Mouse (Mus musculus): Measurements from ENCODE around the gene Nab2.

The Nab2 gene

DNA sequence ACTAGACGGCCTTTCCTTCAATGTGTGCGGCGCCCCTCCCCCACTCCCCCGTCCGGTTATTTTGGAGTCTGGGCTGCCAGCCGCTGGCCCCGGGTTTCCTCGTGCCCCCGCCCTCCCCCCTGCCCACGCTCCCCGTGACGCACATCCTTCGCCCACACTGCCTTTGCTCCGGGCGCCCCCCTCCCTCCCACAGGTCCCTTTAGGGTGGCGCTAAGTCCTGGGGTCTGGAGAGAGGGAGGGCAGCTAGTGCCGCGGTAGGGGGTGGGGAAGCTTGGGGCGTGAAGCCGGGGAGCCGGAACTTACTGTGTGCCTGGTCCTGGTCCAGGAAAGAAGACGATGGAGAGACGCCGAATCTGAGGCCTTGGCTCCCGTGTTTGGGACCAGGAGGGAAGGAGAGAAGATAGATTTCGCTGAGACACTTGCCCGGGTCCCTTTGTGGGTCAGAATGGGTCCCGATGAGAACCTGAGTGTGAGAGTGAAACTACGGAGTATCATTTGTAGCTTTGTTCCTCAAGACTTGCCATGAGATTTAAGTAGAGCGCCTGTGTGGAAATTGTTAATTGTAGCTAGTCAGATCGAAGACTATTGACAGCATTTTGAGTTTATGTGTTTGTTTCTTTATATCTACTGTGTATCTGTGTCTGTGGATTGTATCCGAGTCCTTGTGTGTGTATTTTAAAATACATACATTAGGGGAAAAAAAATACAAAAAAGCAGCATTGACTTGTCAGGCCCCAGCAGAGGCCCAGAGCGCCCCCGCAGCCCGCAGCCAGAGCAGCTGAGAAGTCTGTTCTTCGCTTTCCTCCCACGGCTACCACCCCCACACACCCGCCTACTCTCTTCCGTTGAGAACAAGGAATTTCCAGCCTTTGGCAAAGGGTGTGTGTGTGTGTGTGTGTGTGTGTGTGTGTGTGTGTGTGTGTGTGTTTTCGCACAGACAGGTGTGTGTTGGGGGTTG, at the start of gene Nab2:
TSS of gene Nab2 (minus strand) at position 476 of the 958 bp plus-strand sequence.
- ChIA-PET POLR2A (interaction anchor here in 3 of 4 experiments (0.6 to 5.8 kb wide), 80 partner anchors 8 to 743 kb away, joined by 3 to 57 read pairs (median 4); partner anchors contain the start of genes Lrp1 (in 3 of the 3), Atp5b (in 2 of the 3), Nabp2 (in 2 of the 3) and Naca (in 2 of the 3)), CTCF (interaction anchor here (0.5 to 1.9 kb wide), 26 partner anchors 9 to 887 kb away, joined by 3 to 12 read pairs (median 3); partner anchors contain the start of genes Stat6 (in 3 of the 4), Myo1a (in 1 of the 4) and Zbtb39 (in 1 of the 4))

DNA sequence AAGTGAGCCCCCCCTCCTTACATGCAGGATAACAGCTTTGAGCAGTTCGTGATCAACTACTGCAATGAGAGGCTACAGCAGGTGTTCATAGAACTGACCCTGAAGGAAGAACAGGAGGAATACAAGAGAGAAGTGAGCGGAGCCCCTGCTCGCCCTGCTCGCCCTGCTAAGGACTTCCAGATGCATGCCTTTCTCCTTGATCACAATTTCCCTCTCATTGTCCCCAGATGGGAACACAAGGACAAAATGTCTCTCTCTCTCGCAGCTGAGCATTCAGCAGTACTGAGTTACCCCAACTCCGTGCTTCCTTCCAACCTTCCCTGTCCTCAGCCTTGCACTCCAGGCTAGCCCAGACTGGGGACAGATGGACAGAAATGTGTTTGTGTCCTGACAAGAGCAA, 44.4 kb upstream of the Nab2 start:
- POLR2A ChIA-PET = interaction anchor here in 2 of 4 experiments (0.5 to 0.7 kb wide), 2 partner anchors 28 to 86 kb away, joined by 3 to 4 read pairs; no protein-coding TSS in a partner anchor
- CTCF ChIA-PET = interaction anchor here in 1 of 4 experiments (0.5 kb wide), 1 partner anchor 181 kb away, joined by 3 read pairs; no protein-coding TSS in a partner anchor

- POLR2A ChIA-PET = interaction anchor here in 1 of 4 experiments (1.1 to 2.2 kb wide), 5 partner anchors 11 to 223 kb away, joined by 3 to 10 read pairs (median 5); no protein-coding TSS in a partner anchor
- CTCF ChIA-PET = interaction anchor here in 2 of 4 experiments (0.6 to 1.4 kb wide), 6 partner anchors 13 to 197 kb away, joined by 3 to 7 read pairs (median 3); partner anchors contain the start of gene Tac2 (in 1 of the 2)
Measured at GRCm38 (mm10) chr10:127710331-127710730, 42.0 kb upstream of the Nab2 start.

DNA sequence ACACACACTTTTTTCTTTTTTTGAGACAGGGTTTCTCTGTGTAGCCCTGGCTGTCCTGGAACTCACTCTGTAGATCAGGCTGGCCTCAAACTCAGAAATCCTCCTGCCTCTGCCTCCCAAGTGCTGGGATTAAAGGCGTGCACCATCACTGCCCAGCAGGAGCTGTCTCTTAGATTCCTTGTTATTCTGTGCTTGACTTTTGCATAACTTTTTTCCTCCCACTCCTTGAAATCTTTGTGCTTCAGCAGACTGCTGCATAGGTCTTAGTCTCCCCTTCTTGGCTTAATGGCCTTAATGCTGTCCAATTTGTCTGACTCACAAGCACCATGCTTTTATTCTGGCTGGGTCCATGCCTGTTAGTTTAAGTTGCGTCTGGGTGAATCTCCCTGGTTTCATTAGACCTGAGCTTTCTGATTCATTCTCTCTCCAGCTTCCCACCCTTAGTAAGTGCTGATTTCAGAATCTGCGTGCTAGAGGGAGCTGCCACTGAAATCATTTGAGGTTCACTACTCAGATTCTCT, 40.5 kb upstream of the Nab2 start:
- ChIA-PET POLR2A (interaction anchor here in 3 of 4 experiments (0.6 to 3.3 kb wide), 8 partner anchors 11 to 315 kb away, joined by 3 to 11 read pairs (median 4); partner anchors contain the start of gene Tac2 (in 1 of the 3)), CTCF (interaction anchor here (0.5 to 1.6 kb wide), 6 partner anchors 11 to 479 kb away, joined by 3 to 4 read pairs (median 3); no protein-coding TSS in a partner anchor)

GRCm38 (mm10) chr10:127707721-127708120, 39.4 kb upstream of the Nab2 start:
- ChIA-PET POLR2A (interaction anchor here in 2 of 4 experiments (0.6 to 3.3 kb wide), 6 partner anchors 9 to 331 kb away, joined by 3 to 11 read pairs (median 4); partner anchors contain the start of gene Tac2 (in 2 of the 2)), CTCF (interaction anchor here in 1 of 4 experiments (0.9 kb wide), 1 partner anchor 17 kb away, joined by 4 read pairs; no protein-coding TSS in a partner anchor)

DNA sequence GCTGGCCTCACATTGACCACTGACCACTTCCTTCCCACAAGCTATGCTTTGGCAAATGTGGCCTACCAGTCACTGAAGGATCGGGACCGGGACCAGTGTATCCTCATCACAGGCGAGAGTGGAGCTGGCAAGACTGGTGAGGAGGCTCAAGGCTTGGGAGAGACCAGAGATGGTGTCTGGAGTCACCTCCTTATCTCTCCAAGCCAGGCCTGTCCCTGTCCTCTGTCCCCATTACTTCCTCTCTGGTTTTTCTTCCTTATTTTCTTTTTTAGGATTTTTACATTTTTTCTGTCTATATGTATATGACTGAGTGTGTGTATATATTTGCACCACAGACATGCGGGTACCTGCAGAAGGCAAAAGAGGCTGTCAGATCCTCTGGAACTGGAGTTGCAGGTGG, 37.4 kb upstream of the Nab2 start:
- ChIA-PET CTCF (interaction anchor here in 2 of 4 experiments (0.5 to 1.2 kb wide), 5 partner anchors 23 to 62 kb away, joined by 3 to 6 read pairs (median 4); no protein-coding TSS in a partner anchor), POLR2A (interaction anchor here in 1 of 4 experiments (0.8 to 3.3 kb wide), 6 partner anchors 9 to 38 kb away, joined by 3 to 11 read pairs (median 5); partner anchors contain the start of genes Nab2 and Tac2)

DNA sequence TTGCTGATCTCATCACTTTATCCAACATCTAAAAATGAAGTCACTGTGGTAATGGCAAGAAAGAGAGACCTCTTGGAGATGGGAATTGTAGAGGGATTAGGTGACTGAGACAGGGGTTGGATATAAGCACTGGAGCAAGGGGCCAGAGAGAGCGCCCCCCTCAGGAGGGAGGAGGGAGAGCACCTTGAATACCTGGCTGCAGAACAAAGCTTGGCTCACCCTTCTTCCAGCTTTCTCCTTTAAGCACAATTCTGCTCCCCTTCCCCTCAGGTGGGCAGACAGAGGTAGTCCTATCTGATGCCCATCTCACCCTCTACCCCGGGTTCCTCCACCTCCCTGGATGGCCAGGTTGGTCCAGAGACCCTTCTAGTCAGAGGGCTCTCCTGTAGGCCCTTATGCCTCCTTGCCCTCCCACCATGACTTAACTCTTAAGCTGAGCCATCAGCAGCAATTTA, 36.4 kb upstream of the Nab2 start, which contains the start of gene Myo1a:
TSS of gene Myo1a (plus strand) at position 405 of the 455 bp plus-strand sequence.
- CTCF ChIA-PET = interaction anchor here (0.6 to 3.6 kb wide), 30 partner anchors 9 to 280 kb away, joined by 3 to 21 read pairs (median 4); partner anchors contain the start of genes Gpr182 (in 1 of the 4), Nab2 (in 1 of the 4) and Stat6 (in 1 of the 4)
- POLR2A ChIA-PET = interaction anchor here in 2 of 4 experiments (0.5 to 2.2 kb wide), 13 partner anchors 10 to 1046 kb away, joined by 3 to 11 read pairs (median 3); partner anchors contain the start of genes Nab2 (in 1 of the 2), Naca (in 1 of the 2) and Tac2 (in 1 of the 2)

DNA sequence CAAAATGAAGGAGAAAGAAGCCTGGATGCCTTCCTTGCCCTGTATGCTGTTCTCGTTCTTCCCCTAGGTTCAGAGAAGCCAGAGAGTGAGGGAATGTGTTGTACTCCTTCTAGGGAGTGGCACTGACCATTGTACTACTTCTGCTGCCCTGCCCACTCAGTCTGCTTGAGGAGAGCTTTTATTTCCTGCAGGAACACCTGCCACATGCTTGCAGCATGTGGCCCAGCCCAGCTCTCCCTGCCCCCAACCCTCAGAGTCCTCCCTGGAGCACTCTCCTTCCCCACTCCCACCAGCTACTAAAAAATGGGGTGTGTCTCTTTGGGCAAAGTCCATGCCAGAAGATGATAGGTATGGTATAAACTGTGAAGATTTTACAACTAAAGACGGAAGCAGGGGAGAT, 35.9 kb upstream of the Nab2 start:
- ChIA-PET CTCF (interaction anchor here (0.6 to 3.6 kb wide), 22 partner anchors 11 to 83 kb away, joined by 3 to 21 read pairs (median 4); partner anchors contain the start of genes Gpr182 (in 1 of the 4), Lrp1 (in 1 of the 4), Nab2 (in 1 of the 4) and Stat6 (in 1 of the 4)), POLR2A (interaction anchor here in 2 of 4 experiments (0.7 to 2.2 kb wide), 12 partner anchors 11 to 331 kb away, joined by 3 to 11 read pairs (median 3); partner anchors contain the start of genes Naca (in 2 of the 2) and Tac2 (in 1 of the 2))

DNA sequence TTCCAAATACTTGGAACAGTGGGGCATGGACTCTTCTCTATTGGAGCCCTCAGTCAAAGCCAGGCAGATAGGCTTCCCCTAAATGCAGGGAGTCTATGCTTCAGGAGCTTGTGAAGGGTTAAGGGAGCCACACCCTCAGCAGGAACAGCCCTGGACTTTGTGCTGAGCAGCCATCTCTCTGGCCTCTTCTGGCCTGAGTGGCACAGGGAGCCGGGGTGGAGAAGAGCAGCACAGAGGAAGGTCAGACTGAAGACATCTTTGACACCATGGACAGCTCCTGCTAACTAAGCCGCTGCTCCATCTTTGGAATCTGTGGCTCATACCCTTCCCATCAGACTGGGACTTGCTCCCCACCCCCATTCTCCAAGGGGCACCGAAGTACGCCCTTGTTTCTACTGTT, 34.9 kb upstream of the Nab2 start:
- ChIA-PET POLR2A (interaction anchor here in 3 of 4 experiments (0.6 to 1.7 kb wide), 11 partner anchors 13 to 726 kb away, joined by 3 to 7 read pairs (median 3); partner anchors contain the start of gene Naca (in 1 of the 3)), CTCF (interaction anchor here in 3 of 4 experiments (0.6 to 3.6 kb wide), 9 partner anchors 11 to 305 kb away, joined by 3 to 21 read pairs (median 4); partner anchors contain the start of gene Stat6 (in 1 of the 3))

DNA sequence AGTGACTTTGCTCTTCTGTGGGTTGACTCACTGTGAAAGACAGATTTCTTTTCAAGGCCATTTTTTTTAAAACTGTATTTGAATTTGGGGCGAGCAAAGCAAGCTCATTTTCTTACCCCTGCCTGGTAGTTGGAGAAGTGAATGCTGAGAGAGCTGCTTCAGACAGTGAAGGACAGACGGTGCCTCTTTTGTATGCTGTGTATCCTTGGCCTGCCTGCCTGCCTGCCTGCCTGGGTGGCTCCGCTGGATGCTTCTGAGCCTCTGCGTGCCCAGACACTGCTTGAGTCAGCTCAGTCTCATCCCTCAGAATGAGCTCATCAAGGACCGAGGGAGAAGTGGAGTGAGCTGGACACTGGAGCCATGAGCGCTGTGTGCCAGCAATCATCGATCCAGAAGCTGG, 30.6 kb upstream of the Nab2 start:
- CTCF ChIA-PET = interaction anchor here in 1 of 4 experiments (0.6 kb wide), 1 partner anchor 239 kb away, joined by 3 read pairs; no protein-coding TSS in a partner anchor
- POLR2A ChIA-PET = interaction anchor here in 2 of 4 experiments (0.6 to 2.8 kb wide), 9 partner anchors 8 to 217 kb away, joined by 3 to 10 read pairs (median 3); partner anchors contain the start of gene Nab2 (in 1 of the 2)

DNA sequence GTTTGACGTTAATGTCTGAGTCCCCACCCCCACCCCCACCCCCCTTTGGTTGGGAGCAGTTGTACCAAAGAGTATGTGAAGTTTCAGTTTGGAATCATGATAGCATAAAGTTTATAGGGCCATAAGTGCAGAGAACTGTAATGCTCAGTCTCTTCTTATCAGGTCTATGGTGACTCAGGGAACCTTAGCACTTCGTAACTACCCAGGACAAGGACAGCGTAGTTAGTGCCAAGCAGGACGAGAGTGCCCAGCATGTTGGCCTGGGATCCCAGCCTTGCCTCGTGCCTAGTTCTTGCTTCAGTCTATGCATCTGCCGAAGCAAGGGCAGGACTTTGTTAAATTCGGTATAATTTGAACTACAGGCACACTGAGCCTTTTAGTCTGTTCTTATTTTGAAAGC, 27.4 kb upstream of the Nab2 start:
- CTCF ChIA-PET = interaction anchor here in 1 of 4 experiments (0.7 kb wide), 1 partner anchor 9 kb away, joined by 3 read pairs; the partner anchor contains the start of gene Myo1a
- POLR2A ChIA-PET = interaction anchor here in 1 of 4 experiments (1.5 kb wide), 1 partner anchor 29 kb away, joined by 4 read pairs; the partner anchor contains the start of gene Tac2

- ChIA-PET POLR2A (no interaction called here), CTCF (interaction anchor here in 1 of 4 experiments (2.3 kb wide), 1 partner anchor 40 kb away, joined by 10 read pairs; no protein-coding TSS in a partner anchor)
Measured at GRCm38 (mm10) chr10:127694636-127695035, 26.3 kb upstream of the Nab2 start.

DNA sequence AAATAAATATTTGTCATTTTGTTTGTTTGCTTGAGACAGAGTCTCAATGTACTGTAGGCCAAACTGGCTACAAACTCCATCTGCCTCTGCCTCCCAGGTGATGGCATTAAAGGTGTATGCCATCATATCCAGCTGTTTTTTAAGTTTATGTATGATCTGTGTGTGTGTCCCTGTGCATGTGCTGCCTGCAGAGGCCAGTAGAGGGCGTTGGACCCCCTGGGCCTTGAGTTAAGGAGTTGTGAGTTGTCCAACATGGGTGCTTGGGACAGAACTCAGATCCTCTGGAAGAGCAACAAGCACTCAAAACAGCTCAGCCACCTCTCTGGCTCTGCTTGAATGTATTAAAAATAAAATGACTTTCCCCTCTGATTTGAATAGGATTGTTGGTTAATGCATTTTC, 22.7 kb upstream of the Nab2 start:
- ChIA-PET POLR2A (interaction anchor here in 2 of 4 experiments (1.1 to 3.9 kb wide), 3 partner anchors 11 to 39 kb away, joined by 3 to 11 read pairs (median 4); no protein-coding TSS in a partner anchor), CTCF (interaction anchor here in 3 of 4 experiments (0.5 to 3.9 kb wide), 16 partner anchors 8 to 318 kb away, joined by 3 to 21 read pairs (median 3); partner anchors contain the start of gene Myo1a (in 2 of the 3))

GRCm38 (mm10) chr10:127682886-127683285, 14.5 kb upstream of the Nab2 start:
- POLR2A ChIA-PET = interaction anchor here in 1 of 4 experiments (1.0 to 1.3 kb wide), 4 partner anchors 11 to 353 kb away, joined by 3 to 4 read pairs (median 4); partner anchors contain the start of gene Nab2
- CTCF ChIA-PET = interaction anchor here in 3 of 4 experiments (0.6 to 1.0 kb wide), 3 partner anchors 8 to 56 kb away, joined by 3 to 4 read pairs (median 3); no protein-coding TSS in a partner anchor

- POLR2A ChIA-PET = no interaction called here
Measured at GRCm38 (mm10) chr10:127679881-127680280, 11.5 kb upstream of the Nab2 start.

DNA sequence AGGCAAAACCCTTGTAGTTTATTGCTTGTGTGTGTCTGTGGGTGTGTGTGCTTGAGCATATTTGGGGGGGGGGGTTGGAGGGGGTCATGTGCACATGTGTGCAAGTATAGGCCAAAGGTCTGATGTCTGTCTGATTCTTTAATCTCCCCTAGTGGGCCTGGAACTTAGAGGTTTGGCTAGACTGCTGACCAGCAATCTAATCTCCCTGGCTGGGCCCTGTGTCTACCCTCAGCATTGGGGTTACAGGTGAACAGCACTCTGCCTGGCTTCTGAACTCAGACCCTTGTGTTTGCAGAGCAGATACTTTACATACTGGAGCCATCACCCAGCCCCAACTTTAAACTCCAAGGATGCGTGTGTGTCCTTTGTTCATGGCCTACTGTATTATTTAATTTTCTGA, 10.8 kb upstream of the Nab2 start:
- CTCF ChIA-PET = interaction anchor here in 1 of 4 experiments (0.6 kb wide), 1 partner anchor 337 kb away, joined by 3 read pairs; the partner anchor contains the start of gene Gli1
- POLR2A ChIA-PET = no interaction called here

More at GRCm38 (mm10) chr10:127679881-127680280, 11.5 kb upstream of the Nab2 start:
- CTCF ChIA-PET = interaction anchor here in 1 of 4 experiments (0.6 kb wide), 1 partner anchor 338 kb away, joined by 3 read pairs; the partner anchor contains the start of gene Gli1
